Mouse (Mus musculus): ENCODE measurements around the gene Dusp15. TPM values are rescaled to one million over a fixed set of nuclear protein-coding genes. Genes with fewer than 3 reads are reported as not detected.

Dusp15 gene
- polyA plus RNA-seq, 1 experiment from 2014 or later, result 0.33 TPM

DNA sequence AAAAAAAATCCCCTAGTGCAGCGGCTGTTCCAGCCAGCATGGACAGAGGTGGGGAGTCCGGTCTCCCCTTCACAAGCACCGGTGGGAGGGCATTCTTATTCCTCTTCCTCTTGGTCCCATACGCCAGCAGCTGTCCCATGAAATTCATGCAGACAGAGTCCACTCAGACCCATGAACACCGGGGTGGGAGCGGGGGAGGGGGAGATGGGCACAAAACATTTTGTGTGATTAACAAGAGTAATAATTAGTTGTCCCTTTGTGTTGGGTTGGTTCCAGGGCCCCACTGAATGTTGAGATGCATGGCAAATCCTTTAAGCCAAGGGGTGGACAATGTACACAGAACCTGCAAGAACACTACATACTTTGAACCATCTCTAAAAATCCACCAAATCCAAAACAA, 10.4 kb downstream of the Dusp15 start:
- no peak overlapping the region for H3K4me2 ChIP-seq (ENCODE audit: low read depth, low read length)
- H3K27me3 ChIP-seq (ENCODE audit: control insufficient read depth, insufficient read depth, low read length), result peaks cover 56% of the 10 kb centered on the region
- WGBS, result 82% methylated on average over 6 of the region's 6 CpGs
- H3K27ac ChIP-seq (ENCODE audit: low read length), result no peak overlapping the region
- peaks cover 10% of the 10 kb centered on the region for H3K4me1 ChIP-seq (ENCODE audit: control insufficient read depth, insufficient read depth, low read length)
- no peaks in the 10 kb centered on the region for H3K9me3 ChIP-seq (replicated peaks; ENCODE audit: control insufficient read depth, low read length)
- H3K4me3 ChIP-seq (ENCODE audit: low read length), result no peak overlapping the region
- H3K9ac ChIP-seq (ENCODE audit: low read length), result no peak overlapping the region
- no peaks in the 10 kb centered on the region for H3K36me3 ChIP-seq (ENCODE audit: control insufficient read depth, insufficient read depth)
- no peak for ATAC-seq (replicated peaks; ENCODE audit: extremely low read depth, insufficient read depth, low FRiP score)

DNA sequence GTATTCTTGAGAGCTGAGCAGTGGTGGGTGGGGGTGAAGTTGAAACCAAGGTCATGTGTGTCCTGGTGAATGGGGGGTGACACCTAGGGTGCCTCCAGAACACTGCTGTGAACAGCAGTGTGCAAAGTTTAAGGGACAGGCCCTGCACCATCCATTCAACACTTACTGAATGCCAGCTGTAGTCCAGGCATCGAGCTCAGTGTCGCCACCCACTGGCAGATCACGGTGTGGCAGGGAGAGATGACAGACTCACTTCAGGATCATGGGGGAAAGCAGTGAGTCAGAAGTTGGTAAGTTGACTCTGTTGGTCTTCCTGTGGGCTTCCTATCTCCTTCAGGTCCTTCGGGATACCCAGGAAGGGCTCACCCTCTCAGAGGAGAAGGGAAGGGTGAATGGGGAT, 11.7 kb downstream of the Dusp15 start:
- Histone ChIP-seq H3K4me2 (ENCODE audit: low read depth, low read length) (no peak overlapping the region), H3K4me1 (ENCODE audit: control insufficient read depth, insufficient read depth, low read length) (peaks cover 10% of the 10 kb centered on the region), H3K9me3 (replicated peaks; ENCODE audit: control insufficient read depth, low read length) (no peaks in the 10 kb centered on the region), H3K27ac (ENCODE audit: low read length) (no peak overlapping the region), H3K4me3 (ENCODE audit: low read length) (no peak overlapping the region), H3K9ac (ENCODE audit: low read length) (no peak overlapping the region), H3K36me3 (ENCODE audit: control insufficient read depth, insufficient read depth) (no peaks in the 10 kb centered on the region), H3K27me3 (ENCODE audit: control insufficient read depth, insufficient read depth, low read length) (peaks cover 48% of the 10 kb centered on the region)
- WGBS, result 10% methylated on average over 4 of the region's 4 CpGs
- no peak for ATAC-seq (replicated peaks; ENCODE audit: extremely low read depth, insufficient read depth, low FRiP score)

DNA sequence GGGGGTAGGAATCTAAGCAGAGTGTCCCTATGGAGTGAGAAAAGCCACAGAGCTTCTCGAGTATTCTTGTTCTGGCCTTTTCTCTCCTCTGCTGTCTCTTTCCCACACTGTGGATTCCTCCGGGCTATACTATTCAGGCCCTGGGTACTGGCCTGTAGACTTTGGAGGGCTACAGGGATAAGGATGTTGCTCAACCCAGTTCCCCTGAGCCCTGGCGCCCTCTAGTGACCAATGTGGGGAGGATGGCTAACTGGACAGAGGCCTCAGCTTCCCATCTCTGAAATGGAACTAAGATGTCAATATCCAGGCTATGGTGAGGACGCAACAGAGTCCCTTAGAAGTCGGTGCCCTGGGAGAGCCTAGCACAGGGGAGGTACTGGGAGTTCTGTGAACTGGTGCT, 17.9 kb downstream of the Dusp15 start:
- Histone ChIP-seq H3K4me1 (ENCODE audit: control insufficient read depth, insufficient read depth, low read length) (peaks cover 3% of the 10 kb centered on the region; the same call in 1 of the 2 replicates), H3K27me3 (ENCODE audit: control insufficient read depth, insufficient read depth, low read length) (peaks cover 4% of the 10 kb centered on the region), H3K9me3 (replicated peaks; ENCODE audit: control insufficient read depth, low read length) (no peaks in the 10 kb centered on the region), H3K4me3 (ENCODE audit: low read length) (no peak overlapping the region), H3K4me2 (ENCODE audit: low read depth, low read length) (no peak overlapping the region), H3K9ac (ENCODE audit: low read length) (no peak overlapping the region), H3K27ac (ENCODE audit: low read length) (peak overlapping the region; percentile 10; the same call in 1 of the 2 replicates), H3K36me3 (ENCODE audit: control insufficient read depth, insufficient read depth) (no peaks in the 10 kb centered on the region)
- no peak for ATAC-seq (replicated peaks; ENCODE audit: extremely low read depth, insufficient read depth, low FRiP score)
- WGBS, result 32% methylated on average over 5 of the region's 5 CpGs

DNA sequence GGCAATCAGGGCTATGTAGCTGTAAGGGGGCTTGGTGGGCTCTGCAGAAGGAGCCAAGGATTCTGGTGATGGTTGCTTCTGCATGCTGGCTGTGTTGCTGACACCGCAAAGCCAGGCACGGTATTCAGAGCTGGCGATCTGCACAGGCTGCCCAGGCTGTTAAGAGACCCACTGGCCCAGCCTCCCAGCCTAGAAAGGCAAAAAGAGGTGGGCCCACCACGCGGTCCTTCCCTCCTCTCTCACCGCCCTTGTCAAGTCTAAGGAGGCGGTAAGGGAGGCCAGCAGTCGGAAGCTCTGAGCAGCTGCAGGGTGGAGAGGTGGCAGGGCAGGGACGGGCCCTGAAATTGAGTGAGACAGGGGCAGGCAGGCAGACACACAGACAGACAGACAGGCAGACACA, 18.4 kb downstream of the Dusp15 start, which contains the start of gene Foxs1:
Foxs1 (minus strand) TSS at position 161 of the 400 bp plus-strand sequence.
- H3K36me3 ChIP-seq (ENCODE audit: control insufficient read depth, insufficient read depth), result no peaks in the 10 kb centered on the region
- ATAC-seq (replicated peaks; ENCODE audit: extremely low read depth, insufficient read depth, low FRiP score), result 0 out of 2 replicates have a peak, but pooled peaks have one; percentile 35
- peaks cover 4% of the 10 kb centered on the region for H3K27me3 ChIP-seq (ENCODE audit: control insufficient read depth, insufficient read depth, low read length)
- H3K4me3 ChIP-seq (ENCODE audit: low read length), result peak within 1 kb of the TSS; percentile 41
- peak within 1 kb of the TSS; percentile 56 for H3K9ac ChIP-seq (ENCODE audit: low read length)
- H3K4me2 ChIP-seq (ENCODE audit: low read depth, low read length), result peak within 1 kb of the TSS; percentile 36
- peak within 1 kb of the TSS; percentile 66 for H3K27ac ChIP-seq (ENCODE audit: low read length)
- no peaks in the 10 kb centered on the region for H3K9me3 ChIP-seq (replicated peaks; ENCODE audit: control insufficient read depth, low read length)
- peaks cover 3% of the 10 kb centered on the region; the same call in 1 of the 2 replicates for H3K4me1 ChIP-seq (ENCODE audit: control insufficient read depth, insufficient read depth, low read length)
- 13% methylated on average over 9 of the region's 9 CpGs for WGBS

DNA sequence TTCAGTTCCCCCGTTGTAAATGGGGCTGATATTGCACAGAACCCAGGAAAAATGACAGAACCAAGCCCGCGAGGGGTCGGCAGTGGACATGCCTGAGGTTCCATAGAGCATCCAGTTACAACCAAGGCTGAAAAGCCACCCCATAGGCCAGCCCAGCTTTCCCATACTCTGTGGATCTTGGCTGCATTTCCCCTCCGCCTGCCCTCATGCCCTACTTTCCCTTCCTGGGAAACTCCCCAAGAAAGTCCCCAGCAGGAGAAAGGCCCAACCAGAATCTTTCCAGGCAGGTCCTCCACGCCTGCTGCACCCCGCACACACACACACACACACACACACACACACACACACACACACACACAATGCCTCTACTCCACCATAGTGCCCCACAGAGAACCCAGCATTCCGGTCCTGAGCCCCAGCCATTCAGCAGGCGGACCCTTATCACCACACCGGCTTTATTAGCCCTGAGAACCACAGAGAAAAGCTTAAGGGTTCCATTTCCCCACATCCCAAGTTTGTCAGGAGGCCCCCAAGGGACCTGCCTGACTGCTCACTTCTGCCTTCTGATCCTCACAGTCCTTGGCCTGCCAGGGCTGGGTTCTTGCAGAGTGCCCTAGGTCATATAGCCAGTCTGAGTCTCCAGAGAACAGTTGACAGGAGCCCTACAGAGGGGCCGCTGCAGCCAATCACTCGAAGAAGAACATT, 19.9 kb downstream of the Dusp15 start:
- H3K9me3 ChIP-seq (replicated peaks; ENCODE audit: control insufficient read depth, low read length), result no peaks in the 10 kb centered on the region
- H3K4me3 ChIP-seq (ENCODE audit: low read length), result peak overlapping the region; percentile 41
- H3K4me1 ChIP-seq (ENCODE audit: control insufficient read depth, insufficient read depth, low read length), result peaks cover 7% of the 10 kb centered on the region
- no peak for ATAC-seq (replicated peaks; ENCODE audit: extremely low read depth, insufficient read depth, low FRiP score)
- 59% methylated on average over 12 of the region's 12 CpGs for WGBS
- peak overlapping the region; percentile 66 for H3K27ac ChIP-seq (ENCODE audit: low read length)
- H3K27me3 ChIP-seq (ENCODE audit: control insufficient read depth, insufficient read depth, low read length), result peaks cover 4% of the 10 kb centered on the region
- H3K36me3 ChIP-seq (ENCODE audit: control insufficient read depth, insufficient read depth), result no peaks in the 10 kb centered on the region
- H3K4me2 ChIP-seq (ENCODE audit: low read depth, low read length), result peak overlapping the region; percentile 36
- H3K9ac ChIP-seq (ENCODE audit: low read length), result peak overlapping the region; percentile 56

DNA sequence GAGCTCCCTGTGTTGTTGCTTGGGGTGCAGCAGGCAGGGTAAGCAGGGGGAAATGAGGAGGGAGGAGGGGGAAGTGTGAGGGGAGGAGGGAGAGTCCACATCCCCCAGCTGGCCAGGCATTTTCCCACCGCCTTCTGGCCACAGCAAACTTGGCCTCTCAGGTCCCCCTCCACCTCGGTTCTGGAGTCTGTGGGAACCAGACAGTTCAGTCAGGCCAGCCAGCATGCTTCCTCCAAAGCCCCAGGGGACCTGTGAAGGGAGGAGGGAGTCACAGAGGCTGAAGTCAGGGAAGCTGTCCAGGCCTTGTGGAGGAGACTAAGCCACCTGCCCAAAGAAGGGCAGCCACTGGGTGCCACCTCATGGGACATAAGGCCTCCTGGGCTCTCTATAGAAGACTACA, 21.2 kb downstream of the Dusp15 start:
- Histone ChIP-seq H3K4me1 (ENCODE audit: control insufficient read depth, insufficient read depth, low read length) (peaks cover 9% of the 10 kb centered on the region), H3K36me3 (ENCODE audit: control insufficient read depth, insufficient read depth) (no peaks in the 10 kb centered on the region), H3K9me3 (replicated peaks; ENCODE audit: control insufficient read depth, low read length) (no peaks in the 10 kb centered on the region), H3K27ac (ENCODE audit: low read length) (peak overlapping the region; percentile 64), H3K4me2 (ENCODE audit: low read depth, low read length) (peak overlapping the region; percentile 26; the same call in 1 of the 2 replicates), H3K27me3 (ENCODE audit: control insufficient read depth, insufficient read depth, low read length) (no peaks in the 10 kb centered on the region), H3K4me3 (ENCODE audit: low read length) (no peak overlapping the region), H3K9ac (ENCODE audit: low read length) (no peak overlapping the region)
- 34% methylated on average over 2 of the region's 2 CpGs for WGBS
- ATAC-seq (replicated peaks; ENCODE audit: extremely low read depth, insufficient read depth, low FRiP score), result peak; percentile 38

DNA sequence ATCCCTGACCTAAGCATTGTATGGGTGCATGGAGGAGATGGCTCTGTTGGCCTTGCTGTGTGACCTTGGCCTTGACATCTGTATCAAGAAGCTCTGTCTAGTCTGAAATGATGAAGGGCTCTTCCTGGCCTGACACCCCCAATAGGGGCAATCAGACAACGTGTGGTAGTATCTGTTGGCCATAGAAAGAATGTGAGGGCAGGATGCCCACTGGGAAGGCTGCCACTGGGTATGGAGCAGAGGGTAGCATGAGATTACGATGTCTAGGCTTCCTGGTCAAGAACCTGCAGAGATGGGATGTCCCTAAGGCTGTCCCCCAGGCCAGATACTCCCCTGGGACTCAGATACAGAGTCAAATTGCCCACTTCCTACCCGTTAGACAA, 22.5 kb downstream of the Dusp15 start:
- no peak overlapping the region for H3K9ac ChIP-seq (ENCODE audit: low read length)
- H3K36me3 ChIP-seq (ENCODE audit: control insufficient read depth, insufficient read depth), result no peaks in the 10 kb centered on the region
- H3K27ac ChIP-seq (ENCODE audit: low read length), result peak overlapping the region; percentile 74
- H3K9me3 ChIP-seq (replicated peaks; ENCODE audit: control insufficient read depth, low read length), result no peaks in the 10 kb centered on the region
- ATAC-seq (replicated peaks; ENCODE audit: extremely low read depth, insufficient read depth, low FRiP score), result no peak
- no peaks in the 10 kb centered on the region for H3K27me3 ChIP-seq (ENCODE audit: control insufficient read depth, insufficient read depth, low read length)
- no peak overlapping the region for H3K4me2 ChIP-seq (ENCODE audit: low read depth, low read length)
- H3K4me3 ChIP-seq (ENCODE audit: low read length), result no peak overlapping the region
- H3K4me1 ChIP-seq (ENCODE audit: control insufficient read depth, insufficient read depth, low read length), result peaks cover 11% of the 10 kb centered on the region
- 57% methylated on average over 3 of the region's 3 CpGs for WGBS

DNA sequence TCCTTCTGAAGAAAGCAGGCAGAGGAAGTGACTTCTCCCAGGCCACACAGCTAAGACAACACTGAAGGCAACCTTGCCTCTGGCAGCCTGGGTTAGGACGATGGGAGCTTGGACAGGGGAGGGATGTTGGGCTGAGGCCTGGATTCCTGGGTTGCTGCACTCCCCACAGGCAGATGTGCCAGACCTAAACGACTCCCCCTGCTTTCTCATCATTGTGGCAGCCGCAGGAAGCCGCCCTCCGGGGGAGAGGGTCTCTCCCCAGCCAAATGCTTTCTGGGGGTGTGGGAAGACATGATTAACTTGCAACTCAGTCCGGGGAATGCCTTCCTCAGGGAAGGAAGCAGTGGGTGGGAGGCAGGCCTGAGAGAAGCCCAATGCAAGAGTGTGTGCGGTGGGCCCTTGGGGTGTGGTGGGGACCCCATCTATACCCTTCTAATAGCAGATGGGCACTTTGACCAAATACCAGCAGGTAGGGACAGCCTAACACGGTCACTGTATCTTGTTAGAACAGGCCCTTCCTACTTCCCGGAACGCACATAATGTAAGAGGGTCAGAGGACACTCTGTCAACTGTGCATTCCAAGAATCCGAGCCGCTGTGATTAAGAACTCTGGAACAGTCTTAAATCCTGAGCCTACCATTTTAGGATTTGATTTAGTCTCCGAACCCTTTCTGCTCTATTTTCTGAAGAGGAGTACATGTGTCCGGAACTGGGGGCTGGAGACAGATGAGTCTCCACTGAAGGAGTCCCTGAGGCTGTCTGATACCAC, 23.1 kb downstream of the Dusp15 start:
- no peaks in the 10 kb centered on the region for H3K9me3 ChIP-seq (replicated peaks; ENCODE audit: control insufficient read depth, low read length)
- ATAC-seq (replicated peaks; ENCODE audit: extremely low read depth, insufficient read depth, low FRiP score), result no peak; the same call in 1 of the 2 replicates
- H3K9ac ChIP-seq (ENCODE audit: low read length), result peak overlapping the region; percentile 10; the same call in 1 of the 2 replicates
- no peak overlapping the region for H3K4me3 ChIP-seq (ENCODE audit: low read length)
- whole genome bisulfite sequencing, result 40% methylated on average over 14 of the region's 14 CpGs
- H3K36me3 ChIP-seq (ENCODE audit: control insufficient read depth, insufficient read depth), result no peaks in the 10 kb centered on the region
- H3K4me2 ChIP-seq (ENCODE audit: low read depth, low read length), result no peak overlapping the region
- H3K27me3 ChIP-seq (ENCODE audit: control insufficient read depth, insufficient read depth, low read length), result no peaks in the 10 kb centered on the region
- peak overlapping the region; percentile 74 for H3K27ac ChIP-seq (ENCODE audit: low read length)
- H3K4me1 ChIP-seq (ENCODE audit: control insufficient read depth, insufficient read depth, low read length), result peaks cover 11% of the 10 kb centered on the region

DNA sequence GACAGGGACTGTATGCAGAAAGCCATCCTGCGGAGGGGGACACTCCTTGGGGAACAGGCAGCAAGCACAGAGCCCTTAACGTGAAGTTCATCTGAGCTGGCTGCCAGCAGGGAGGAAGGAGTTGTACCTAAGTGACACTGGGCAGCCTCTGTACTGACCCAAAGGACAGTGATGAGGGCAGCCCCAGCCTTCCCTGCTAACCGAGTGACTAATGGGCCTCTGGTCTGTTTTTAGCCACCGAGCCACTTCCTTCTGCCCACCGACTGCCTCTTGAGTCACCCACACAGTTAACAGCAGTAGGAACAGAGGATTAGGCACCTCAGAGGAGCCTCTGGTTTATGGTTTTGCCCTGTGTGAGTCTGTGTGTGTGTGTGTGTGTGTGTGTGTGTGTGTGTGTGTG, 24.1 kb downstream of the Dusp15 start:
- Histone ChIP-seq H3K9me3 (replicated peaks; ENCODE audit: control insufficient read depth, low read length) (no peaks in the 10 kb centered on the region), H3K4me1 (ENCODE audit: control insufficient read depth, insufficient read depth, low read length) (peaks cover 11% of the 10 kb centered on the region), H3K4me2 (ENCODE audit: low read depth, low read length) (no peak overlapping the region), H3K4me3 (ENCODE audit: low read length) (no peak overlapping the region), H3K9ac (ENCODE audit: low read length) (no peak overlapping the region), H3K36me3 (ENCODE audit: control insufficient read depth, insufficient read depth) (no peaks in the 10 kb centered on the region), H3K27me3 (ENCODE audit: control insufficient read depth, insufficient read depth, low read length) (no peaks in the 10 kb centered on the region), H3K27ac (ENCODE audit: low read length) (peak overlapping the region; percentile 11; the same call in 1 of the 2 replicates)
- ATAC-seq (replicated peaks; ENCODE audit: extremely low read depth, insufficient read depth, low FRiP score), result no peak
- 29% methylated on average over 5 of the region's 5 CpGs for WGBS
